Mouse (Mus musculus) midbrain, postnatal 0 days (tissue): ENCODE measurements around the gene Arl4c. TPM values are rescaled to one million over a fixed set of nuclear protein-coding genes. Genes with fewer than 3 reads are reported as not detected.

Source experiments
- ATAC-seq: fragments of 200-750 bp; cut with Nextera tagmentation; 2 replicates; pipeline ENCODE4 v1.8.0; 2017; ENCODE audit warnings: moderate number of reproducible peaks, mild to moderate bottlenecking, moderate TSS enrichment, moderate library complexity; ENCODE audit not compliant: low FRiP score
- DNase-seq: peaks from one replicate; pipeline ENCODE4 v3.0.0-alpha.2; 2015; ENCODE audit warnings: low spot score
- H3K27ac ChIP-seq: fragments of 300-500 bp; sonication (generic); 2 replicates; pipeline ENCODE4 v1.5.1; 2014; ENCODE audit warnings: low read depth, mild to moderate bottlenecking, low read length, mixed read lengths
- H3K27me3 ChIP-seq: fragments of 300-500 bp; sonication (generic); 2 replicates; pipeline ENCODE4 v1.6.1; 2014; ENCODE audit warnings: low read length, control low read depth, mixed read lengths; ENCODE audit not compliant: insufficient read depth
- H3K36me3 ChIP-seq: fragments of 300-500 bp; sonication (generic); 2 replicates; pipeline ENCODE4 v1.6.1; 2014; ENCODE audit warnings: low read length, control low read depth, mixed read lengths; ENCODE audit not compliant: insufficient read depth
- H3K4me1 ChIP-seq: fragments of 300-500 bp; sonication (generic); 2 replicates; pipeline ENCODE4 v1.6.1; 2014; ENCODE audit warnings: mild to moderate bottlenecking, control low read depth, antibody characterized with exemption, low read length, mixed read lengths; ENCODE audit not compliant: insufficient read depth
- H3K4me2 ChIP-seq: fragments of 300-500 bp; sonication (generic); 2 replicates; pipeline ENCODE4 v1.6.1; 2014; ENCODE audit warnings: low read depth, mild to moderate bottlenecking, low read length, mixed read lengths; ENCODE audit not compliant: poor library complexity, severe bottlenecking
- H3K4me3 ChIP-seq: fragments of 300-500 bp; sonication (generic); 2 replicates; pipeline ENCODE4 v1.5.1; 2014; ENCODE audit warnings: low read depth, mild to moderate bottlenecking, low read length, moderate library complexity
- H3K9ac ChIP-seq: fragments of 300-500 bp; sonication (generic); replicated peaks from 2 replicates; pipeline ENCODE4 v1.6.1; 2014; ENCODE audit warnings: mild to moderate bottlenecking, low read length, moderate library complexity, mixed read lengths; ENCODE audit not compliant: poor library complexity, severe bottlenecking
- H3K9me3 ChIP-seq: fragments of 300-500 bp; sonication (generic); 2 replicates; pipeline ENCODE4 v1.6.1; 2016; ENCODE audit warnings: low read length, control low read depth
- CTCF ChIP-seq: IDR thresholded peaks from 2 replicates; pipeline ENCODE4 v1.5.1; 2016; ENCODE audit warnings: antibody characterized with exemption, mild to moderate bottlenecking
- WGBS: fragments of 180-500 bp; shearing (Covaris S2); extraction: QIAGEN DNeasy Blood & Tissue Kit; methylation state at CpG from one replicate; pipeline ENCODE4 v1.1.7; 2014; 5-methylcytosine and 5-hydroxymethylcytosine counted together
- polyA plus RNA-seq: library from polyadenylated mRNA; unstranded; fragments of >200 nt; fragmentation: Nextera tagmentation; extraction: Ambion mirVana; gene quantifications from 2 replicates; pipeline ENCODE4 v1.2.1, GENCODE M21; 2015
- total RNA-seq: library from RNA; depleted of rRNA; stranded (reverse); fragments of >200 nt; gene quantifications from 2 replicates; pipeline ENCODE4 v1.2.3, GENCODE M21; 2014; rRNA removed

Gene Arl4c
- total and polyA plus RNA-seq, 2 experiments from 2014 or later = 47.4 to 101 TPM

- DNase-seq (no peak), ATAC-seq (no peak)
- Histone ChIP-seq H3K36me3 (no peaks in the 10 kb centered on the region), H3K9me3 (no peaks in the 10 kb centered on the region), H3K4me2 (no peak overlapping the region), H3K27ac (no peak overlapping the region), H3K4me1 (no peaks in the 10 kb centered on the region), H3K9ac (no peak overlapping the region), H3K27me3 (no peaks in the 10 kb centered on the region), H3K4me3 (no peak overlapping the region)
- TF ChIP-seq CTCF = no peak
- 93% methylated on average over 12 of the region's 12 CpGs for WGBS
Measured at GRCm38 (mm10) chr1:88635659-88636058, 66.4 kb downstream of the Arl4c start.

GRCm38 (mm10) chr1:88632851-88633250, 69.2 kb downstream of the Arl4c start:
- Histone ChIP-seq H3K9me3 (no peaks in the 10 kb centered on the region), H3K4me1 (no peaks in the 10 kb centered on the region), H3K36me3 (no peaks in the 10 kb centered on the region), H3K9ac (no peak overlapping the region), H3K4me3 (no peak overlapping the region), H3K4me2 (no peak overlapping the region), H3K27ac (no peak overlapping the region), H3K27me3 (no peaks in the 10 kb centered on the region)
- no peak for TF ChIP-seq CTCF
- WGBS = 68% methylated on average over 6 of the region's 6 CpGs
- ATAC-seq (no peak), DNase-seq (no peak)

DNA sequence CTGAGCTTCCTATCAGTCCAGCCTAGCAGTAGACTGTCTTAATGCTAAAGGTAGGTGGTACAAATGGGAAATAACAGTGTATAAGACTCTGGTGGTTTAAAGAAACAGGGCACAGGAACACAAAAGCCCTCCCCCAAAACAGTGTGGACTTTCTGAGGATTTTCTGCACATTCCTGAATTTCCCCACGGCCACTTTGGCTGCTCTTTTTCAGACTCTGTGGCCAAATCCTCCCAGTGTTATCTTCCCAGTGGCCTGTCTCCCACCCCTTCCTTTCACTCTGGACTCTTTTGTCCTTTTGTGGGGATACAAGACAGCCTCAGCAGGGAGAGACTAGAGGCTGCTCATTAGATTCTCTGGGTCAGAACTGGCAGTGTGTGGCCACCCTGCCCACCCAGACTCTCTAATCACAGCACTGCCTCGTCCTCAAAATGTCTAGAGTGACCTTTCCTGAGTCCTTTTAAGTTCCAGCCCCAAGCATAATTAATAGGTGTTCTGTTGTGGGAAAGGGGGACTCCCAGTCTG, 72.0 kb downstream of the Arl4c start:
- ATAC-seq (no peak), DNase-seq (no peak)
- no peaks in the 10 kb centered on the region for H3K27me3 ChIP-seq
- H3K4me2 ChIP-seq = no peak overlapping the region
- WGBS = 9% methylated on average over 2 of the region's 2 CpGs
- H3K36me3 ChIP-seq = no peaks in the 10 kb centered on the region
- no peak overlapping the region for H3K9ac ChIP-seq
- TF ChIP-seq CTCF = no peak
- no peaks in the 10 kb centered on the region for H3K4me1 ChIP-seq
- H3K9me3 ChIP-seq = no peaks in the 10 kb centered on the region
- H3K27ac ChIP-seq = no peak overlapping the region
- H3K4me3 ChIP-seq = no peak overlapping the region

DNA sequence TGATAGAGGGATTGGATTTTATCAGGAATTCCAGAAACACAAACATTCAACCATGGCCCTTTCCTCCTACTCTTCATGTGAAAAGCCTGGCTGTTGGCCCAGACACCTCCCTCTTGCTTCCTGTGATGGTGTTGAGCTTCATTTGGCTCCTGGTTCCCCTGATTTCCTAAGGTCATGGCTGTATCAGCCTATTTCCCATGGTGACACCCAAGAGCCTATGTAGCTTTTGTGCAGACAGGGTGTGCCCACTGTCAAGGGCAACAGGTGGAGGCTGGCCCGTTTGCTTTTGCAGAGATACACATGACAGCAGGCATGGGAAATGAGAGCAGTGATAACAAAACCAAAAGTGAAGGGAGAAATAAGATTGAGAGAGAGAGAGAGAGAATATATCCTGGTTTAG, 76.8 kb downstream of the Arl4c start:
- H3K9ac ChIP-seq = no peak overlapping the region
- no peak for ATAC-seq

GRCm38 (mm10) chr1:88624376-88624775, 77.6 kb downstream of the Arl4c start:
- DNase-seq (no peak), ATAC-seq (no peak)
- no peak overlapping the region for H3K27ac ChIP-seq
- no peak overlapping the region for H3K4me3 ChIP-seq
- no peaks in the 10 kb centered on the region for H3K36me3 ChIP-seq
- H3K4me1 ChIP-seq = peaks cover 6% of the 10 kb centered on the region; the same call in 1 of the 2 replicates
- WGBS = 88% methylated on average over 4 of the region's 4 CpGs
- H3K27me3 ChIP-seq = no peaks in the 10 kb centered on the region
- no peak overlapping the region for H3K9ac ChIP-seq
- H3K4me2 ChIP-seq = no peak overlapping the region
- no peaks in the 10 kb centered on the region for H3K9me3 ChIP-seq
- TF ChIP-seq CTCF = no peak

More for the DNA sequence above, 76.8 kb downstream of the Arl4c start:
- Histone ChIP-seq H3K4me3 (no peak overlapping the region), H3K27ac (no peak overlapping the region), H3K4me2 (no peak overlapping the region), H3K4me1 (peaks cover 6% of the 10 kb centered on the region; the same call in 1 of the 2 replicates), H3K36me3 (no peaks in the 10 kb centered on the region), H3K27me3 (no peaks in the 10 kb centered on the region), H3K9me3 (no peaks in the 10 kb centered on the region)
- WGBS = 75% methylated on average over 1 of the region's 1 CpGs
- DNase-seq = no peak
- TF ChIP-seq CTCF = no peak

- WGBS = 58% methylated on average over 8 of the region's 8 CpGs
- ATAC-seq = no peak
- 0 out of 2 replicates have a peak overlapping the region, but pooled peaks have one; percentile 14 for H3K27ac ChIP-seq
- TF ChIP-seq CTCF = peak; percentile 42
- peaks cover 6% of the 10 kb centered on the region; the same call in 1 of the 2 replicates for H3K4me1 ChIP-seq
- H3K4me2 ChIP-seq = no peak overlapping the region
- H3K4me3 ChIP-seq = no peak overlapping the region
- H3K27me3 ChIP-seq = no peaks in the 10 kb centered on the region
- no peaks in the 10 kb centered on the region for H3K9me3 ChIP-seq
- H3K36me3 ChIP-seq = no peaks in the 10 kb centered on the region
- H3K9ac ChIP-seq = no peak overlapping the region
- DNase-seq = peak; percentile 66
Measured at GRCm38 (mm10) chr1:88623541-88624115, 78.4 kb downstream of the Arl4c start.

Other genes with a start within 250 kb of the Arl4c start
- gene Glrp1, start 192.2 kb downstream of the Arl4c start, total RNA-seq = not detected in 2 replicates
- gene Glrp1, start 192.2 kb downstream of the Arl4c start, polyA plus RNA-seq = 0.07 TPM in 1 of 2 replicates, not detected in the other